Mouse (Mus musculus) kidney, adult 11 months (tissue): ENCODE measurements around the gene Cysrt1.

Experiments
- DNase-seq: peaks from one replicate; pipeline ENCODE4 v3.0.0; 2022

Cysrt1 gene

DNA sequence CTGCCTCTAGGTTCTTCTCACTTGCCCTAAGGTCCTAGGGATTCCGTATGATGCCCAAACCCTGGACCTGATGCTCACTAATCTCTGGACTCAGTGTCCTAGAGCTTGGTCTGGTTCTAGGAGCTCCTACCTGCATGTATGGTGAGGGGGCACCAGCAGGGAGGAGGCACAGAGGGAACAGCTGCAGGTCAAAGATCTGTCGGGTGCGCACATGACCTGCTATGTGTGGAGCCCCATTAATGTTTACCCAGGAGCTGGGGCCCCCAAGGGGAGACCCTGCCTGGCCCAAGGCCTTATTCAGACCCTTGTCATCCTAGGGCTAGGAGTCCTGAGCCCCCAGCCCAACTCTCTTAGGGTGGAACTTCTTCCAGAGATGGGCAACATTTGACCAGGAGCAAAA is 8.2 kb downstream of the Cysrt1 start, which contains the start of gene Slc34a3:
Gene Slc34a3 (minus strand): TSS at position 315 of the 400 bp plus-strand sequence.
- peak; percentile 63 for DNase-seq

GRCm38 (mm10) chr2:25233421-25233820 is 8.8 kb downstream of the Cysrt1 start:
- DNase-seq = no peak

GRCm38 (mm10) chr2:25231038-25231437 is 11.2 kb downstream of the Cysrt1 start:
- no peak for DNase-seq

GRCm38 (mm10) chr2:25230581-25230980 is 11.7 kb downstream of the Cysrt1 start:
- DNase-seq = no peak

GRCm38 (mm10) chr2:25229582-25229981 is 12.7 kb downstream of the Cysrt1 start:
- DNase-seq = no peak

GRCm38 (mm10) chr2:25228995-25229530 is 13.2 kb downstream of the Cysrt1 start:
- no peak for DNase-seq

- DNase-seq = peak; percentile 94
Measured at GRCm38 (mm10) chr2:25228431-25228889, 13.8 kb downstream of the Cysrt1 start.

DNA sequence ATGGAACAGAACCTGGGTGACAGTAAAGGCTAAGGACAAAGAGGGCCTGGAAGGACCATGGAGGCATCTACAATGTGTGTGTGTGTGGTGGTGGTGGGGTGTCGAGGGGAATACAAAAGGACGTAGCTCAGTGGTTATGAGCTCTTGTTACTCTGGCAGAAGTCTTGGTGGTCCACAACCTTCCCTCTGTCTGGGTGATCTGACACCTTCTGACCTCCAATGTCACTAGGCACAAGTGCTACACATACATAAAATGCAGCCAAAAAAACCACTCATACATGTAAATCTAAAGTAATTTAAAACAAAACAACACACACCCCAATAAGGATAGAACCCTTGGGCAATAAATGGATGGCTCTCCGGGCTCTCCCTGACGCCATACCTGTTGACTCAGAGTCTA is 14.8 kb downstream of the Cysrt1 start:
- no peak for DNase-seq

- no peak for DNase-seq
Measured at GRCm38 (mm10) chr2:25226864-25227263, 15.4 kb downstream of the Cysrt1 start.

GRCm38 (mm10) chr2:25225811-25226379 is 16.4 kb downstream of the Cysrt1 start:
- DNase-seq = no peak

DNA sequence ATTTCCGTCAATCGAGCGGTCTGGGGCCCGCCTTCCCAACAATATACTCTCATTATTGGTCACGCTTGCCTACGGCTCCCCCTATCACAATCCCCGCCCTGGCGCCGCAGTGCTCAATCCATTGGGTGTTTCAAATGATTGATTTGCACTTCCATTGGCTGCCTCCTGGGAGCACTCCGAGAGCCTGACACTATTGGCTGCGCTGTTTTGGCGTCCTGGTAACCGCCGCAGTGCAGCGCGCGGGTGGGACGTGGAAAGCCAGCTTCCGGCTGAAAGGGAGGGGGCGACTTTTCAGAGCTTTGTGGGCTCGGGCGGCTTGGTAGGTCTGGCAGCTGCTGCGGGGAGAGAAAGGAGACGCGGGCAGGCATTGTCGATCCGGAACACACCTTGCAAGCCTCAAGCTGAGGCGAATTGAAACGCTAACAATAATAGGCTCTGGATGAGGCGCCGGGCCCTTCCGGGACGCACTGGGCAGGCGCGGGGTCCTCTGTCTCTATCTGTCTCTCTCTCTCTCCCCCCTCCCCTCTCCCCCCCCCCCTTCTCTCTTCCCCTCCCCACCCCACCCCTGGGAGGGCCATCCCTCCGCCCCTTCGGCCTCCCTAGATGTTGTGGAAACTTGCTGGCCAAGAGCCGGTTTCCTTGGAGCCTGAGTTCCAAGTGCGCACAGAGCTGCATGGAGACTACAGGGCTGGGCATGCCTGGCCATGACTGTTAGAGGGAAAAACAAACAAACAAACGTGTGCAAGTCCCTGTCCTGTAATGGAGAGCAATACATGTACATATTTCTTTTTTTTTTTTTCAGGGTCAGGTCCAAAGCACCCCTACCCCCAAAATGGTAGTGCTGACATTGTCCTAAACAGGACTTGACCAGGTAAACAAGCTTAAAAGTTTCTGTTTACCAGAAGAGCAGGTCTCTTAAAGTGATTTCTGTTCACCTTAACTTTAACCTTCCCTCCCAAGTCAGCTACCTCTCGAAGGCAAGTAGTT is 17.2 kb downstream of the Cysrt1 start:
- peak; percentile 100 for DNase-seq

GRCm38 (mm10) chr2:25224492-25224765 is 17.8 kb downstream of the Cysrt1 start, which contains the start of gene Tubb4b:
Gene Tubb4b (minus strand): TSS chr2:25224702.
- DNase-seq = no peak

GRCm38 (mm10) chr2:25223681-25224491 is 18.4 kb downstream of the Cysrt1 start:
- DNase-seq = peak; percentile 85

DNA sequence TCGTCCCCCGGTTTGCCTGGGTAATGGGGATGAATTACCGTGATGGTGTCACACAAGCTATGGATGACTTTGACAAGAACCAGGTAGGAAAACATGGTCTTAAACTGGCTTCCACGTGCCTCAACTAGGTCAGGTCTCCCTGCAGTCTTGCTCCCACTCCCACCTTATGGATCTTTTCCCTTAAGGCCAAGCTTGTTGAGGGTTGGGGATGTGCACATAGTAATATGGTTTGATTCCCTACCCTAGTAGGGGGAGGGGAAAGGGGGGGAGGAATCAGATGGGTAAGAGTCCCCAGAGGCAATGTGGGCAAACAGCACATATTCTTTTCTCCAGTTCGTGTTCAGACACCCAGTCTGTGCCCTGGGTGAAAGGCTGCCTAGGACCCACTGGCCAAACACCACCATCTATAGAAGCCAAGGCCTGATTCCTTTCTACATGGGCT is 20.9 kb downstream of the Cysrt1 start:
- DNase-seq = no peak

- no peak for DNase-seq
Measured at GRCm38 (mm10) chr2:25218445-25218844, 23.8 kb downstream of the Cysrt1 start, which contains the start of gene Fam166a. Gene Fam166a (plus strand): TSS chr2:25218745.

GRCm38 (mm10) chr2:25217666-25218065 is 24.6 kb downstream of the Cysrt1 start:
- no peak for DNase-seq

- peak; percentile 68 for DNase-seq
Measured at GRCm38 (mm10) chr2:25214444-25214843, 27.8 kb downstream of the Cysrt1 start, which contains the start of gene Stpg3. Gene Stpg3 (minus strand): TSS chr2:25214637.

- no peak for DNase-seq
Measured at GRCm38 (mm10) chr2:25213266-25213865, 28.9 kb downstream of the Cysrt1 start.

- DNase-seq = peak; percentile 89
Measured at GRCm38 (mm10) chr2:25211121-25211670, 31.1 kb downstream of the Cysrt1 start, which contains the start of gene Nelfb. Gene Nelfb (minus strand): TSS chr2:25211489.

GRCm38 (mm10) chr2:25210686-25211085 is 31.6 kb downstream of the Cysrt1 start:
- DNase-seq = no peak

GRCm38 (mm10) chr2:25207593-25207992 is 34.7 kb downstream of the Cysrt1 start:
- DNase-seq = no peak
